Mouse (Mus musculus): Measurements from ENCODE around the gene Gm17490.
"Not testable (repeated sequence)": the region's sequence is repeated elsewhere in the genome, so short reads cannot be mapped to it uniquely, and the experiment has no call there.

Gene Gm17490

GRCm38 (mm10) chr2:11635035-11635434 is 9.0 kb upstream of the Gm17490 start:
- no peak for DNase-seq (ENCODE audit: low spot score in 2 of 2)

GRCm38 (mm10) chr2:11623726-11624125 is 2.3 kb downstream of the Gm17490 start:
- DNase-seq (ENCODE audit: low spot score in 2 of 2), result no peak

GRCm38 (mm10) chr2:11623173-11623572 is 2.9 kb downstream of the Gm17490 start:
- DNase-seq (ENCODE audit: low spot score in 2 of 2), result no peak

- DNase-seq (ENCODE audit: low spot score in 2 of 2), result no peak
These were observed 6.5 kb downstream of the Gm17490 start for GRCm38 (mm10) chr2:11619598-11619997.

GRCm38 (mm10) chr2:11616846-11617245 is 9.2 kb downstream of the Gm17490 start:
- no peak for DNase-seq (ENCODE audit: low spot score in 2 of 2)

- not testable (repeated sequence) for DNase-seq (ENCODE audit: low spot score in 2 of 2)
These were observed 13.1 kb downstream of the Gm17490 start for GRCm38 (mm10) chr2:11612939-11613338.

- not testable (repeated sequence) for DNase-seq (ENCODE audit: low spot score in 2 of 2)
These were observed 19.3 kb downstream of the Gm17490 start for GRCm38 (mm10) chr2:11606718-11607117.

GRCm38 (mm10) chr2:11604911-11605310 is 21.2 kb downstream of the Gm17490 start:
- no peak for DNase-seq (ENCODE audit: low spot score in 2 of 2)

- no peak for DNase-seq (ENCODE audit: low spot score in 2 of 2)
These were observed 22.0 kb downstream of the Gm17490 start, which contains the start of gene Rbm17 for GRCm38 (mm10) chr2:11604053-11604452. Rbm17 (minus strand) TSS chr2:11604153.

GRCm38 (mm10) chr2:11602506-11603489 is 23.3 kb downstream of the Gm17490 start:
- DNase-seq (ENCODE audit: low spot score in 2 of 2), result peak; percentile 92 to 96

GRCm38 (mm10) chr2:11601795-11602194 is 24.3 kb downstream of the Gm17490 start:
- no peak for DNase-seq (ENCODE audit: low spot score in 2 of 2)

GRCm38 (mm10) chr2:11597906-11598305 is 28.2 kb downstream of the Gm17490 start:
- no peak for DNase-seq (ENCODE audit: low spot score in 2 of 2)

- DNase-seq (ENCODE audit: low spot score in 2 of 2), result no peak
These were observed 29.4 kb downstream of the Gm17490 start for GRCm38 (mm10) chr2:11596690-11597089.

GRCm38 (mm10) chr2:11587996-11588395 is 38.1 kb downstream of the Gm17490 start:
- no peak for DNase-seq (ENCODE audit: low spot score in 2 of 2)

GRCm38 (mm10) chr2:11579399-11579798 is 46.7 kb downstream of the Gm17490 start:
- DNase-seq (ENCODE audit: low spot score in 2 of 2), result no peak

GRCm38 (mm10) chr2:11578187-11578586 is 47.9 kb downstream of the Gm17490 start:
- no peak for DNase-seq (ENCODE audit: low spot score in 2 of 2)

All from spleen, postnatal 10 days (tissue).